Mouse (Mus musculus) midbrain, embryonic 16.5 days (tissue): ENCODE measurements around the gene Teddm2. TPM values are rescaled to one million over a fixed set of nuclear protein-coding genes. Genes with fewer than 3 reads are reported as not detected.
"Not testable (repeated sequence)": the region's sequence is repeated elsewhere in the genome, so short reads cannot be mapped to it uniquely, and the experiment has no call there.

Experiments used
- ATAC-seq: fragments of 200-750 bp; cut with Nextera tagmentation; 2 replicates; pipeline ENCODE4 v1.8.0; 2017; ENCODE audit warnings: moderate TSS enrichment
- H3K27ac ChIP-seq: fragments of 300-500 bp; sonication (generic); 2 replicates; pipeline ENCODE4 v1.5.1; 2014; ENCODE audit warnings: mild to moderate bottlenecking, low read length, mixed read lengths
- H3K27me3 ChIP-seq: fragments of 300-500 bp; sonication (generic); 2 replicates; pipeline ENCODE4 v1.6.1; 2014; ENCODE audit warnings: low read depth, low read length, mixed read lengths; ENCODE audit not compliant: control insufficient read depth, insufficient read depth
- H3K36me3 ChIP-seq: fragments of 300-500 bp; sonication (generic); 2 replicates; pipeline ENCODE4 v1.6.1; 2014; ENCODE audit warnings: mild to moderate bottlenecking, low read length, moderate library complexity, mixed read lengths; ENCODE audit not compliant: control insufficient read depth, insufficient read depth
- H3K4me1 ChIP-seq: fragments of 300-500 bp; sonication (generic); 2 replicates; pipeline ENCODE4 v1.6.1; 2014; ENCODE audit warnings: mild to moderate bottlenecking, low read length, mixed read lengths; ENCODE audit not compliant: control insufficient read depth, insufficient read depth
- H3K4me2 ChIP-seq: fragments of 300-500 bp; sonication (generic); 2 replicates; pipeline ENCODE4 v1.6.1; 2014; ENCODE audit warnings: mild to moderate bottlenecking, low read length, mixed read lengths
- H3K4me3 ChIP-seq: fragments of 300-500 bp; sonication (generic); 2 replicates; pipeline ENCODE4 v1.5.1; 2014; ENCODE audit warnings: low read depth, mild to moderate bottlenecking, low read length, moderate library complexity, mixed read lengths
- H3K9ac ChIP-seq: fragments of 300-500 bp; sonication (generic); 2 replicates; pipeline ENCODE4 v1.6.1; 2014; ENCODE audit warnings: low read depth, low read length, mixed read lengths
- H3K9me3 ChIP-seq: fragments of 300-500 bp; sonication (generic); replicated peaks from 2 replicates; pipeline ENCODE4 v1.6.1; 2014; ENCODE audit warnings: mild to moderate bottlenecking, low read length, mixed read lengths; ENCODE audit not compliant: control insufficient read depth, poor library complexity, severe bottlenecking
- WGBS: fragments of 180-500 bp; shearing (Covaris S2); extraction: QIAGEN DNeasy Blood & Tissue Kit; methylation state at CpG from one replicate; pipeline ENCODE4 v1.1.7; 2014; 5-methylcytosine and 5-hydroxymethylcytosine counted together
- polyA plus RNA-seq: library from polyadenylated mRNA; unstranded; fragments of >200 nt; fragmentation: Nextera tagmentation; extraction: Ambion mirVana; gene quantifications from 2 replicates; pipeline ENCODE4 v1.2.1, GENCODE M21; 2015

The Teddm2 gene
- polyA plus RNA-seq, 1 experiment from 2014 or later: 1.3 TPM

GRCm38 (mm10) chr1:153880391-153880790 lies 19.6 kb downstream of the Teddm2 start:
- not testable (repeated sequence) for ATAC-seq, H3K27me3 ChIP-seq, H3K4me3 ChIP-seq, H3K27ac ChIP-seq, H3K4me2 ChIP-seq, H3K36me3 ChIP-seq, H3K9ac ChIP-seq, H3K9me3 ChIP-seq, H3K4me1 ChIP-seq
- WGBS: 97% methylated on average over 17 of the region's 17 CpGs

GRCm38 (mm10) chr1:153874045-153874444 lies 26.0 kb downstream of the Teddm2 start, which contains the start of gene Teddm1b:
Gene Teddm1b, plus strand, starts transcription at chr1:153874345.
- no peak within 1 kb of the TSS for H3K4me2 ChIP-seq
- H3K4me3 ChIP-seq: no peak within 1 kb of the TSS
- no peaks in the 10 kb centered on the region for H3K27me3 ChIP-seq
- no peaks in the 10 kb centered on the region for H3K4me1 ChIP-seq
- H3K9me3 ChIP-seq: no peaks in the 10 kb centered on the region
- ATAC-seq: no peak
- 89% methylated on average over 6 of the region's 6 CpGs for whole genome bisulfite sequencing
- H3K36me3 ChIP-seq: no peaks in the 10 kb centered on the region
- no peak within 1 kb of the TSS for H3K27ac ChIP-seq
- H3K9ac ChIP-seq: no peak within 1 kb of the TSS

GRCm38 (mm10) chr1:153855946-153856345 lies 44.1 kb downstream of the Teddm2 start:
- H3K4me2 ChIP-seq: no peak overlapping the region
- H3K27me3 ChIP-seq: no peaks in the 10 kb centered on the region
- no peak for ATAC-seq
- no peak overlapping the region for H3K27ac ChIP-seq
- no peak overlapping the region for H3K9ac ChIP-seq
- no peaks in the 10 kb centered on the region for H3K36me3 ChIP-seq
- 72% methylated on average over 8 of the region's 8 CpGs for WGBS
- no peaks in the 10 kb centered on the region for H3K4me1 ChIP-seq
- no peak overlapping the region for H3K4me3 ChIP-seq
- H3K9me3 ChIP-seq: no peaks in the 10 kb centered on the region

GRCm38 (mm10) chr1:153852696-153853095 lies 47.3 kb downstream of the Teddm2 start:
- H3K27ac ChIP-seq, H3K36me3 ChIP-seq, H3K4me3 ChIP-seq, H3K9ac ChIP-seq, H3K4me2 ChIP-seq, H3K27me3 ChIP-seq, H3K4me1 ChIP-seq, H3K9me3 ChIP-seq, ATAC-seq: not testable (repeated sequence)
- 84% methylated on average over 7 of the region's 7 CpGs for WGBS

- Histone ChIP-seq H3K27ac (no peak overlapping the region), H3K4me2 (no peak overlapping the region), H3K4me1 (no peaks in the 10 kb centered on the region), H3K9me3 (no peaks in the 10 kb centered on the region), H3K27me3 (no peaks in the 10 kb centered on the region), H3K4me3 (no peak overlapping the region), H3K9ac (no peak overlapping the region), H3K36me3 (no peaks in the 10 kb centered on the region)
- ATAC-seq: peak; percentile 62; the same call in 1 of the 2 replicates
- WGBS: 30% methylated on average over 6 of the region's 6 CpGs
Measured at GRCm38 (mm10) chr1:153846867-153847266, 53.2 kb downstream of the Teddm2 start.

- WGBS: 89% methylated on average over 7 of the region's 7 CpGs
Measured at GRCm38 (mm10) chr1:153846420-153846819, 53.6 kb downstream of the Teddm2 start.

GRCm38 (mm10) chr1:153844042-153844441 lies 56.0 kb downstream of the Teddm2 start, which contains the start of gene Rgsl1:
Gene Rgsl1, minus strand, starts transcription at chr1:153844142.
- H3K9ac ChIP-seq: no peak within 1 kb of the TSS
- H3K36me3 ChIP-seq: no peaks in the 10 kb centered on the region
- no peak within 1 kb of the TSS for H3K27ac ChIP-seq
- no peaks in the 10 kb centered on the region for H3K27me3 ChIP-seq
- ATAC-seq: no peak
- H3K4me2 ChIP-seq: no peak within 1 kb of the TSS
- H3K4me3 ChIP-seq: no peak within 1 kb of the TSS
- over 99% methylated on average over 8 of the region's 8 CpGs for WGBS
- H3K4me1 ChIP-seq: no peaks in the 10 kb centered on the region
- H3K9me3 ChIP-seq: no peaks in the 10 kb centered on the region

More at GRCm38 (mm10) chr1:153846420-153846819, 53.6 kb downstream of the Teddm2 start:
- Histone ChIP-seq H3K4me2 (no peak overlapping the region), H3K36me3 (no peaks in the 10 kb centered on the region), H3K4me1 (no peaks in the 10 kb centered on the region), H3K4me3 (no peak overlapping the region), H3K27ac (no peak overlapping the region), H3K27me3 (no peaks in the 10 kb centered on the region), H3K9ac (no peak overlapping the region), H3K9me3 (no peaks in the 10 kb centered on the region)
- ATAC-seq: no peak

- Histone ChIP-seq H3K27me3 (no peaks in the 10 kb centered on the region), H3K36me3 (no peaks in the 10 kb centered on the region), H3K9me3 (no peaks in the 10 kb centered on the region), H3K4me3 (no peak overlapping the region), H3K4me2 (no peak overlapping the region), H3K27ac (no peak overlapping the region), H3K9ac (no peak overlapping the region), H3K4me1 (no peaks in the 10 kb centered on the region)
- ATAC-seq: no peak
- WGBS: 86% methylated on average over 11 of the region's 11 CpGs
Measured at GRCm38 (mm10) chr1:153842121-153842740, 57.8 kb downstream of the Teddm2 start.

- H3K9ac ChIP-seq: no peak overlapping the region
- no peak overlapping the region for H3K4me3 ChIP-seq
- H3K27ac ChIP-seq: no peak overlapping the region
- H3K4me2 ChIP-seq: no peak overlapping the region
- H3K9me3 ChIP-seq: no peaks in the 10 kb centered on the region
- ATAC-seq: no peak
- H3K36me3 ChIP-seq: no peaks in the 10 kb centered on the region
- no peaks in the 10 kb centered on the region for H3K4me1 ChIP-seq
- H3K27me3 ChIP-seq: no peaks in the 10 kb centered on the region
- 89% methylated on average over 4 of the region's 4 CpGs for WGBS
Measured at GRCm38 (mm10) chr1:153836036-153836435, 64.0 kb downstream of the Teddm2 start.
